Mouse (Mus musculus) cortical plate, adult 2 months (tissue): ENCODE data around the gene Gm29133.

ENCODE experiments used
- CTCF ChIP-seq: fragments of 200-500 bp; IDR thresholded peaks from 2 replicates; pipeline ENCODE4 v1.5.1; 2011; ENCODE audit warnings: mild to moderate bottlenecking, control low read depth, low read length; ENCODE audit not compliant: insufficient read depth; ENCODE audit errors: extremely low read depth
- POLR2A ChIP-seq: fragments of 200-500 bp; IDR thresholded peaks from 2 replicates; pipeline ENCODE4 v1.6.1; 2011; ENCODE audit warnings: mild to moderate bottlenecking, low read length, control low read depth; ENCODE audit not compliant: insufficient read depth; ENCODE audit errors: extremely low read depth

DNA sequence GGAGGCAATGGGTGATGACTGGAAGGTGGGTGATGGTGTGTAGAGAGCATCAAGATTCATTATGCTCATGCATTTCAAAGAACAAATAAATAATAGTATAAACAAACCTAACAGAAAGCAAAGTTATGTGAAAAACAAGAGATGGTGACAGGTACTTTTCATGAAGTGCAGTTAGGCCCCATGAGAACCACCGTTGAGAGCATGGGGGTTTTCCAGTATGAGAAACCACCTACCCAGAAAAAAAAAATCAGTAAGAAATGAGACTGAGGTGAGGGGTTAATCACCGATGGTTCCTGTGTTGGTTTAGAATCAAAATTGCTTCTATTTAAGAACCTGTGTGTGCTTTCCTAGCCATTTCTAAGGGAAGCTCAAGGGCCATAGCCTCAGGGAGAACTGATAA is 86.8 kb downstream of the Gm29133 start:
- TF ChIP-seq CTCF (no peak), POLR2A (no peak)
